Mouse (Mus musculus) 3134 (cell line): ENCODE measurements around the gene Hist1h2ag.

ENCODE experiments used
- DNase-seq: peaks from one replicate; pipeline ENCODE4 v3.0.0-alpha.2; 2011; ENCODE audit warnings: low spot score; ENCODE audit not compliant: insufficient read length; ENCODE audit errors: extremely low read depth

Gene Hist1h2ag

DNA sequence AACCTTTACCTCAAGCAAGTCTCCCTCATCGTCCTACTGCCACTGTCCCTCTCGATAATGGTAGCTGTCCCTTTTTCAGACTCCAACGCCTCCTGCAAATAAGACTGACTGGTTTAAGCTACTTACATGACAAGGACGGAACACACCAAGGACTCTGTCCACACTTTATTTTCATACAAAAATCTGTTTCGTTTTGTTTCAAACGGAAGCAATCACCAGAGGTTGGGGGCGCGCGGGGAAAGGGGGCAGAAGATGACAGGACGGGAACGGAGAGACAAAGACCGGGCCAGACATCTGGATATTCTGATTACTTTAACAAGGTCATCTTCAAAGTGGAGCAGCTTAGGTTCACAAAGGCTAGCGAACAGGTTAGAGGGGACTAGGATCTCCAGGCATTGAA lies 29.0 kb downstream of the Hist1h2ag start:
- DNase-seq, result no peak

- no peak for DNase-seq
These were observed 33.1 kb downstream of the Hist1h2ag start, which contains the start of gene Prss16 for GRCm38 (mm10) chr13:22009642-22010041. Gene Prss16, minus strand, starts transcription at chr13:22009742.

DNA sequence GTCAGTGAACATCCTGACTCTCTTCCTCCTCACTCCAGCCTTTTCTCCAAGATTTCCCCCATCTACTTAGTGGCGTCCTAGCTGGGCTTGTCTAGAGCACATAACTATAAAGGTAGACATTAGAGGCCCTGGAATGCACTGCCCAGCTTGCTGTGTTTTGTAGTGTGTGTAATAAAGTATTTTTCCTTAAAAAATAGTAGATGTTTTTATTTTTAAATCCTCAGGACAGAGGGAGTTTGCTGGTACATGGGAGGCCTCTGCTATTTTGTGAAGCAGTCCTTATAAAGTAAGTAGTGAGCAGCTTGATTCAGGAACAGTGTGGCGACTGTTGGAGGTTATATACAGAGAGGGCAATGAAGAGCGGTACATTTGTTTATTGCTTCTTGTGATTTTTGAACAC lies 34.0 kb downstream of the Hist1h2ag start:
- no peak for DNase-seq

GRCm38 (mm10) chr13:22007872-22008271 lies 34.9 kb downstream of the Hist1h2ag start:
- no peak for DNase-seq

GRCm38 (mm10) chr13:22007121-22007510 lies 35.6 kb downstream of the Hist1h2ag start:
- no peak for DNase-seq

DNA sequence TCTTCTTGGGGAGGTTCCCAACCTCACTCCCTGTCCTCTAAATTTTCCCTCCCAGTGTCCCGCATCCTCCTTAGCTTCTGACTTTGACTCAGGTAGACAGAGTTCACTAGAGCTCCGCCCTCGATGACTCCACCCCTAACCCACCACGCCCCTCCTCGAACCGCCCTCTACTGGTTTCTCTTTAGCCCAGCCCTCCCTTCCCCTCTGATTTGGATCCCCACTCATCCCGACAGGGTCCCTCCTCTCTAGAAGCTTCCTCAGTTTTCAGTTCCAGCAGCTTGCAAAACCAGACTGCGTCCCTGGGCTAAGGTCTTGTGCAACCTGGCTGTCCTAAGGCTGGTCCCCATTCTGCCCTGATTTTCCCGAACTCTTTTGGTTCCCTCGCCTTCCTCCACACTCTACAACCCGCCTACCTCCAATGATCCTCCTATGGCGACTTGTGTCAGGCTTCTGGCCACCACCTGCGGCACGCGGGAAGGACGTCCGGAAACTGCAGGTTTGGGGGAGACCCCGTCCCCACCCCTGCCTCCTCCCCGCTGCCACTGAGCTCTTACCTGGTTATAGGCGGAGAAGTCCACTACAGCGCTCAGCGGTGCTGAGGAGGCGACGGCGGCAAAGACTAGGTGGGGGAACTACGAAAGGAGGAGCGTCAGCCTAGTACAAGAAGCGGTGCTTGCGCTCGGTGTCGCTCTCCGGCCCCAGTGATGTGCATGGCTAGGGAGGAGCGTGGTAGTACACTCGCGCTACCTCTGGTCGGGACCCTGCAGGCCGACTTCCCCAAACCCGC lies 36.2 kb downstream of the Hist1h2ag start:
- DNase-seq, result peak; percentile 80

DNA sequence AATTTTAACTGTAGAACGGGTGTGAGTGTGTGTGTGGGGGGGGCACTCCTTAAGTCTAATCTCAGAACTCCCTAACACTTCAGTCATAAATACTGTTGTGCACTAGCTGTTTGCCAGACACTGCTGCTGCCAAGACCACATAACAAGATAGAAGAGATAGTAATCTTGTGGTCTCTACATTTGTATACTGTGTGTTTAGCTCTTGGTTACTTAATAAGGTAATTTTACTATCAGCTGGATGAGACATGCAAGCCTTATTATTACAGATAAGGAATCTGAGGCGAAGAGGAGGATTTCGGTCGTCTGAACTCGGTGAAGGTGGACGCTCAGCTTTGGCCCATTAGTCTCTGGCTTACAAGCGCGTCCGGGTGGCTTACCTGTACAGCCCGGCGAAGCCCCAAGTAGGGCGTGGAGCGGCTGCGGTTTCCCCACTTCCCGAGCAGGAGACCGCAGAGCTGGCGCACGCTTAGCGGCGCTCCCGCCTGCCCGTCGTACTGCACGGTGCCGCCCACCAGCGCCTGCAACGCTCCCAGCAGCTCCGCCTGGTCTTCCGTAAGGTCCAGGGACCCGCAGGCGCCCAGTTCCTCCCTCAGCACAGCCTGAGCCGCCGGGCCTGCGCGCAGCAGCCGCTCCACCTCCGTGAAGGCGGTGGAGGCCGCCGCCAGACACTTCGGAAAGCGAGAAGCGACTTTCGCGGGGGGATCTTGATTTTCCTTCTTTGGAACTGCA lies 37.0 kb downstream of the Hist1h2ag start:
- DNase-seq, result peak; percentile 83

DNA sequence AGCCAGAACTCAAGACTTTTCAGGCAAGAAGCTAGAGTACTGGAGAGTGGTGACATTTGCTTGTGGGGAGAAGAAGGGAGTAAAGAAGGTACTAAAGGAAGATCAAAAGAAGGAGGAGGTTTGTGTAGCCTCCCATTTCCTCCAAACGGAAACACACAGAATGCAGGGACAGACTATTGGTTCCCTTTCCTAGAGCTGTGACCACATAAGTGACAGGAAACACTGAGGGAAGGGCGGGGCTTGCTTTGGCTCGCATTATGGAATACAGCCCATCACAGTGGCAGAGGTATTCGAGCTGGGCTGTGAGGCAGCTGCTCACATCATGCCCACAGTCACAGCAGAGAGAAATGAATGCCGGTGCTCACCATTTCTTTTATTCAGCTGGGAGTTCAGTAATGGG lies 40.9 kb downstream of the Hist1h2ag start:
- no peak for DNase-seq

DNA sequence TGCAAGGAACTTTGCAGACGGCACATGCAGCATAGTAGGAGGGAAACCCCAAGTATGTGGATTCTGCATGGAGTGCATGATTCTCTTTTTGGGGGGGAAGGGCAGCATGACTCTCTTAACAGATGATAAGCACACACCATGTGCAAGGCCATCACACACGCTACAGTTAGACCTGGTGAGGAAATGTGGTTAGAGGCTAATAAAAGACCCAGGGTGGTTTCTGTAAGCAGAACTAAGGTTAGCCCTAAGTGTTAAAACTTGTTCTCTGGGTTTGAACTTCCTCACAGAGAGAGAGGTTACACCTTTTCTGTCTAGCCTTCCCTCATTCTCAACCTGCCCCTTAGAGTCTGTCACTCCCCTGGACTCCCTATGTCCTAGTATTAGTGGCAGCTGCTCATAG lies 41.4 kb downstream of the Hist1h2ag start:
- DNase-seq, result no peak

DNA sequence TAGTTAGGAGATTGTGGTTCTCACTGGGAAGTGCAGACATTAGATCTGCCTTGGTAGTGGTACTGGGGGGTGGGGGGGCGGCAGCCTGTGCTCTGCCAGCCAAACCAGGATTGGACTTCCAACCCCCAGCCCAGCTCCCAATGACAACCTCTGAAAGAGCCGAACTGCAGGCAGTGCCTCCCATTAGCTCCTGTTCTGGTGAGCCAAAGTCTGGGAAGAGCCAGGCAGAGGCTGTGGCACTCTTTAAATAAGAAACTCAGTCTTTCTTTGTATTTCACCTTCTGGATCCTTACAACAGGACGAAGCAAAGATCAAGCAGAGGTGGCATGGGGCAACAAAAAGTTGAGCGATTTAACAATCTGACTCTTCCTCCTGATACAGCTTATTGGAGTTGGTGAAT lies 43.6 kb downstream of the Hist1h2ag start:
- no peak for DNase-seq

DNA sequence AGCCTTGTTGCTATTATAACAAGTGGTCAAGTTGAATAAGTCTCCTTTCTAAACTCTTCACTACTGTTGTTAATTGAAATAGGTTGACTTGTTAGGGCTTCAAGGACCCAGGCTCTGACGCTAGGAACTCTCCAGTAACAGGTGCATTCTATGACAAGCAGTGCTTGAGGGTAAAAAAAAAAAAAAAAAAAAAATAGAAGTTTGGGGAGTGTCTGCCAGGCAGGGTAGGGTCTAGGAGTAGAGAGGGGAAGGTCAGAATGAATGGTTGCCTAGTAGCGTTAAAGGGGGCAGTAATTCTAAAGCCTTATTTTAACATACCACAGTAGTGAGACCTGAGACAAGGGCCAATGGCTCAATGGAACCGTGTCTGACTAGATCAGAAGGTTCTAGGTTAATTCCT lies 44.3 kb downstream of the Hist1h2ag start:
- DNase-seq, result no peak

GRCm38 (mm10) chr13:21997821-21998220 lies 44.9 kb downstream of the Hist1h2ag start:
- DNase-seq, result no peak

GRCm38 (mm10) chr13:21997201-21997820 lies 45.4 kb downstream of the Hist1h2ag start:
- no peak for DNase-seq

GRCm38 (mm10) chr13:21996840-21997185 lies 45.9 kb downstream of the Hist1h2ag start:
- no peak for DNase-seq

DNA sequence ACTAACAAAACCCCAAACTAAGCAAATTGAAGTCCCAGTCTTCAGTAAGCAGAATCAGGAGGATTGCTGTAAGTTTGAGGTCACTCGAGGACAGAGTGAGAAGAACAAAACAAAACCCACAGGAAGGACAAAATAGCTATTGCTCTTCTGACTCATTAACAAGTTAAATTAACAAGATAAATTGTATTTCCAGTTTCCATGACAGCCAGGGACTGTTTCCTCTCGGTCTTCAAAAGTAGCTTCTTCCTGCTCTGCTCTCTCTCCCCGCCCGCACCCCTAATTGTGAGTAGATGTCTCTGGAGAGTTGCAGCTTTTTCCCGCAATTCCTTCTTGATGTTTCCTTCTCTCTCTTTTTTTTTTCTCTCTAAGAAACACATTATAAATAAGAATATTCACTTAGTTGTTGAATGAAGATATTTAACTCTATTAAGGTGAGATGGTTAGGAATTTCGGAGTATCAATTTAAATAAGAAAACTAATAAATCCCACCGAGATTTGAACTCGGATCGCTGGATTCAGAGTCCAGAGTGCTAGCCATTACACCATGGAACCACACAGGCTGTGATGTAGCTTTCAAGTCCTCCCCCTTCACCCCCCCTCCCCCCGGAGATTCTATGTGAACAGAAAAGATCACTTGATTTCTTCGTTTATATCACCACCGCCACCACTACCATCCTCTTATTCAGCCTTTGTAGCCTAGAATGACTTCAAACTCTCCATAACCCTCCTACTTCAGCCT lies 46.5 kb downstream of the Hist1h2ag start:
- DNase-seq, result peak; percentile 49

- peak; percentile 66 for DNase-seq
These were observed 47.3 kb downstream of the Hist1h2ag start for GRCm38 (mm10) chr13:21995331-21995914.

- no peak for DNase-seq
These were observed 47.8 kb downstream of the Hist1h2ag start for GRCm38 (mm10) chr13:21994896-21995295.

- DNase-seq, result peak; percentile 66
These were observed 48.6 kb downstream of the Hist1h2ag start for GRCm38 (mm10) chr13:21993957-21994738.

- no peak for DNase-seq
These were observed 50.2 kb downstream of the Hist1h2ag start for GRCm38 (mm10) chr13:21992550-21992949.
